Mouse (Mus musculus) heart, postnatal 36 days (tissue): ENCODE measurements around the gene Fam229b. TPM values are rescaled to one million over a fixed set of nuclear protein-coding genes. Genes with fewer than 3 reads are reported as not detected.

Source experiments
- DNase-seq, 2 experiments: peaks; one replicate each; pipeline ENCODE4 v3.0.0; 2021 to 2022
- intact Hi-C: fragments of 180-260 bp; cut with DNase I; formaldehyde crosslinking; loops from one replicate; pipeline ENCODE4 v1.15.1; 2025
- total RNA-seq, 2 experiments: library from RNA; stranded (reverse); gene quantifications; 2 replicates each; pipeline ENCODE4 v1.2.3; 2021

The Fam229b gene
- 1 to 10 TPM; 5.4 to 6.7 TPM for total RNA-seq

- intact Hi-C loops = no loop called here
- DNase-seq = peak; percentile 83 to 84
Measured at GRCm38 (mm10) chr10:39133462-39134310, at the start of gene Fam229b, which contains the start of gene Tube1. Gene Fam229b, minus strand, starts transcription at chr10:39133914. Gene Tube1, plus strand, starts transcription at chr10:39133976.

GRCm38 (mm10) chr10:39176981-39177380, 43.3 kb upstream of the Fam229b start:
- DNase-seq = no peak
- intact Hi-C loops = loop anchor here (5.0 kb wide), 1 partner anchor 40 kb away; no protein-coding TSS in a partner anchor

- peak; percentile 47 to 54 for DNase-seq
- intact Hi-C loops = loop anchor here (5.0 kb wide), 3 partner anchors 194 to 559 kb away; partner anchors contain the start of genes Fyn and Rev3l
Measured at GRCm38 (mm10) chr10:39173077-39173476, 39.4 kb upstream of the Fam229b start.

GRCm38 (mm10) chr10:39172540-39172931, 38.8 kb upstream of the Fam229b start:
- intact Hi-C loops = loop anchor here (5.0 kb wide), 3 partner anchors 195 to 560 kb away; partner anchors contain the start of genes Fyn and Rev3l
- no peak for DNase-seq

GRCm38 (mm10) chr10:39171603-39172539, 38.2 kb upstream of the Fam229b start:
- DNase-seq = peak; percentile 85 to 88
- intact Hi-C loops = loop anchor here (1.0 to 5.0 kb wide), 6 partner anchors 67 to 787 kb away; partner anchors contain the start of genes Fyn and Rev3l

- intact Hi-C loops = loop anchor here (1.0 to 5.0 kb wide), 6 partner anchors 68 to 788 kb away; partner anchors contain the start of genes Fyn and Rev3l
- DNase-seq = peak; percentile 91 to 92
Measured at GRCm38 (mm10) chr10:39171134-39171533, 37.4 kb upstream of the Fam229b start.

DNA sequence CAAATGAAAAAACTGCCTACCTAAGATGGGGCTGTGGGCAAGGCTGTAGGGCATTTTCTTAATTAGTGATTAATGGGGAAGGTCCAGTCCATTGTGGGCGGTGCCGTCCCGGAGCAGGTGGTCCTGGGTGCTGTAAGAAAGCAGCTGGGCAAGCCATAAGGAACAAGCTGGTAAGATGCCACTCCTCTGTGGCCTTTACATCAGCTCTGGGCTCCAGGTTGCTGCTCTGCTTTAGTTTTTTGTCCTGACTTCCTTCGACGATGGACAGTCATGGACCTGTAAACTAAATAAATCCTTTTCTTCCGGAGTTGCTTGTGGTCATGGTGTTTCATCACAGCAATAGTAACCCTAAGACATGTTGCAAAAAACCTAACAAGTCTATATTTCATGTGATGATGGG, 37.0 kb upstream of the Fam229b start:
- intact Hi-C loops = loop anchor here (1.0 to 5.0 kb wide), 6 partner anchors 68 to 788 kb away; partner anchors contain the start of genes Fyn and Rev3l
- peak in 1 of 2 experiments; percentile 15 for DNase-seq

GRCm38 (mm10) chr10:39170181-39170580, 36.5 kb upstream of the Fam229b start:
- peak; percentile 68 to 79 for DNase-seq
- intact Hi-C loops = loop anchor here (2.0 to 5.0 kb wide), 5 partner anchors 69 to 789 kb away; partner anchors contain the start of genes Fyn and Rev3l

DNA sequence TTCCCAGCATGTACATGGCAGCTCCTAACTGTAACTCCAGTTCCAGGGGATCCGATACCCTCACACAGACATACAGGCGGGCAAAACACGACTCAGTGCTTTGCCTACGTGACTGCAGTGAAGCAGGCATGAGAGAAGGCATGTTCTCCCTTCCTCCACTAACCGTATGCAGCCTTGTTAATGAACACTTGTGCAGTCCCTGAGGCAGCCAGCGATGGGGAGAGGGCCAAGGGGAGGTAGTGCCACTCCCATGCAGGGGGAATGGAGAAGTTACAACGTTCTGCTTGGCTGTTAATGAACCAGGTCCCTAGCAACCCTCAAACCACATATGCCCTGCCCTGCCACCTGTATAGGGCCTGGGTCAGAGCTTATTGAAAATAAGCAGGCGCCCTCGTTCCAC, 35.9 kb upstream of the Fam229b start:
- intact Hi-C loops = loop anchor here (2.0 to 5.0 kb wide), 5 partner anchors 69 to 789 kb away; partner anchors contain the start of genes Fyn and Rev3l
- DNase-seq = no peak

DNA sequence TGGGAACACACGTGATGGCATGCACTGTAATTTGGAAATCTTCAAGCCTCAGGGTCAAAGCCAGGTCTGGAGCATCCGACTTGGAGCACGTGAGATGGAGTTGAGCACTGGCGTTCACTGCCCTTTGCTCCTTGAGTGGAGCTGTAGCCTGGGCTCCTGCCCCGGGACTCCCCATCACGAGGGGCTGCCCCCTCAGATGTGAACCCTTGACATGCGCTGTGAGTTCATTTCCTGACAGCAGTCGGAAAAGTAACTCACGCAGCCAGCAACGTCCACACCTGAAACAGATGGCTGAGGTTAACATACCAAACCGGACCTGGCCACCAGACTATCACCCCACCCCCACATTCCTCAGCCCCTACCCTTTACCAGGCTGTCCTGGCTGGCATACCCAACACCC, 33.9 kb upstream of the Fam229b start:
- DNase-seq = no peak
- intact Hi-C loops = no loop called here

GRCm38 (mm10) chr10:39165632-39166115, 32.0 kb upstream of the Fam229b start:
- DNase-seq = peak; percentile 20
- intact Hi-C loops = no loop called here

DNA sequence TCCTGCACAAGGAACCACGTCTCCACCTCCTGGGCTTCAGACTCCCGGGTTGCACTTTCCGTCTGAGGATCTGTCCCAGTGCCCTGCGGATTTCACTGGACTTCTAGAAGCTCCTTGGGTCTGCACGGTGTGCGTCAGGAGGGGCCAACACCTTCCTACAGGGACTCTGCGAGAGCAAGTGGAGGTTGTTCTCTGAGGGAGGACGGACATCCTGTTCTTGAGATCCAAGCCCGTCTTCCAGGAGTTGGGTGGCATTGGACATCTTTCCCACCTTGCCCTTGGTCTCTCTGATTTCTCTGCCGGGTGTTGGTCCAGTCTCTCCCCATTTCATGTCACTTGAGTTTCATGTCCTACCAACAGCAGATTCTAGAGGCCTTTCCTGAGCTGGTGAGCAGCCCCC, 30.0 kb upstream of the Fam229b start, which contains the start of gene Ccn6:
Gene Ccn6 (minus strand): TSS at position 101 of the 400 bp plus-strand sequence.
- intact Hi-C loops = no loop called here
- no peak for DNase-seq

GRCm38 (mm10) chr10:39162666-39163484, 29.2 kb upstream of the Fam229b start:
- DNase-seq = no peak
- intact Hi-C loops = no loop called here

- intact Hi-C loops = no loop called here
- DNase-seq = no peak
Measured at GRCm38 (mm10) chr10:39161406-39161805, 27.7 kb upstream of the Fam229b start.

DNA sequence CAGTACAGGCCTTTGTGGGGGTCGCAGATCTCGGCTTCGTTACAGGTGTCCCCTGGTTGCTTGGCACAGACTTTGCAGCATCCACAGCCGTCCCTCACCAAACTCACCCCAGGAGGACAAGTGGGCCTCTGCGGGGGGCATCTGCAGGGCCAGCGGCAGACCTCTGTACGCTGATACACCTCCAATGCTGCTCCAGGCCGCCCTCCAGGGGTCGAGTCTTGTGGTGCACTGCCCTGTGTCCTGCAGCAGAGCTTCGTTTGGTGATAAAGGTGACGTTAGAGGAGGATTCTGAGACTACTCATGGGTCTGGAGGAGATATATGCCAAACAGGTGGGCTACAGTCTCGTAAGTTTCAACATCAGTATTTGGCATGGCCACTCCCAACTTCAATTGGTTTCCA, 24.6 kb upstream of the Fam229b start:
- DNase-seq = no peak
- intact Hi-C loops = no loop called here

DNA sequence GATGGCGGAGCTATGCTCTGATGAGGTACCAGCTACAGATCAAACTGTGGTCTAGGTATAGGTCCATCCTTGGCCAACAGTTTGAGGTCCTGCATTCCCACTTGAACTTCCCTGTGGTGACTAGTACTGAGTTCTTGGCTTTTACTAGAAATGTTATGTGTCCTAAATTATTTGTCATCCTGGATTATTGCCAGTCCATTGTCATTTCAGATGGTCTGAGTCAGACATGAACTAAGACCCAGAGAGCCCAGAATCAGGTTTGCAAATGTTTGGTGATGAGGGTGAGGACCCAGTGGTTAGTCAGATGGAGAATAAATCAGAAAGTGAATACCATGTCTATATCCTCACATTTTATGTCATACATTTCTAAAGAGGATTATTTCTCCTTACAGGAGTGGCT, 23.6 kb upstream of the Fam229b start:
- intact Hi-C loops = no loop called here
- no peak for DNase-seq

GRCm38 (mm10) chr10:39156719-39157118, 23.0 kb upstream of the Fam229b start:
- intact Hi-C loops = no loop called here
- DNase-seq = no peak

GRCm38 (mm10) chr10:39142216-39142615, 8.5 kb upstream of the Fam229b start:
- DNase-seq = no peak
- intact Hi-C loops = no loop called here

- intact Hi-C loops = no loop called here
- no peak for DNase-seq
Measured at GRCm38 (mm10) chr10:39141401-39141800, 7.7 kb upstream of the Fam229b start.
